Mouse (Mus musculus): Measurements from ENCODE around the gene Eif2b1. TPM values are rescaled to one million over a fixed set of nuclear protein-coding genes. Genes with fewer than 3 reads are reported as not detected.
"Not testable (repeated sequence)": the region's sequence is repeated elsewhere in the genome, so short reads cannot be mapped to it uniquely, and the experiment has no call there.

Gene Eif2b1
- total RNA-seq (2021), result 10 to 100 TPM; 41.7 to 42.0 TPM
- long read RNA-seq, experiment 1, transcript Eif2b1-201 (9 exons, 2,013 nt), result major isoform, 66 of 77 reads
- long read RNA-seq, experiment 1, partial matches to known transcripts, result 2 of 77 reads
- long read RNA-seq, experiment 1, other reads (novel, unspliced or antisense), result 9 of 77 reads
- long read RNA-seq, experiment 2, transcript Eif2b1-201 (9 exons, 2,013 nt), result major isoform, 48 of 61 reads
- long read RNA-seq, experiment 2, partial matches to known transcripts, result 1 of 61 reads
- long read RNA-seq, experiment 2, other reads (novel, unspliced or antisense), result 12 of 61 reads

GRCm38 (mm10) chr5:124578633-124579317 lies at the start of gene Eif2b1, which contains the start of gene Gtf2h3:
TSS of gene Eif2b1 (minus strand) at chr5:124579131.
TSS of gene Gtf2h3 (plus strand) at chr5:124579140.
- intact Hi-C loops (cut with DNase I), result no loop called here
- peak; percentile 92 to 96 for DNase-seq (ENCODE audit: low spot score in 2 of 2)

- DNase-seq (ENCODE audit: low spot score in 2 of 2), result no peak
- intact Hi-C loops (cut with DNase I), result no loop called here
Measured at GRCm38 (mm10) chr5:124624291-124624690, 45.4 kb upstream of the Eif2b1 start.

GRCm38 (mm10) chr5:124622890-124623289 lies 44.0 kb upstream of the Eif2b1 start:
- no peak for DNase-seq (ENCODE audit: low spot score in 2 of 2)
- intact Hi-C loops (cut with DNase I), result no loop called here

- peak in 1 of 2 experiments; percentile 48 for DNase-seq (ENCODE audit: low spot score in 2 of 2)
- intact Hi-C loops (cut with DNase I), result no loop called here
Measured at GRCm38 (mm10) chr5:124621362-124621761, 42.4 kb upstream of the Eif2b1 start.

- no peak for DNase-seq (ENCODE audit: low spot score in 2 of 2)
- intact Hi-C loops (cut with DNase I), result no loop called here
Measured at GRCm38 (mm10) chr5:124618711-124619110, 39.8 kb upstream of the Eif2b1 start.

GRCm38 (mm10) chr5:124614709-124615108 lies 35.8 kb upstream of the Eif2b1 start:
- intact Hi-C loops (cut with DNase I), result no loop called here
- no peak for DNase-seq (ENCODE audit: low spot score in 2 of 2)

GRCm38 (mm10) chr5:124610965-124611364 lies 32.0 kb upstream of the Eif2b1 start:
- DNase-seq (ENCODE audit: low spot score in 2 of 2), result no peak

GRCm38 (mm10) chr5:124605041-124605622 lies 26.2 kb upstream of the Eif2b1 start:
- intact Hi-C loops (cut with DNase I), result no loop called here
- DNase-seq (ENCODE audit: low spot score in 2 of 2), result no peak

More at GRCm38 (mm10) chr5:124610965-124611364, 32.0 kb upstream of the Eif2b1 start:
- intact Hi-C loops (cut with DNase I), result no loop called here

GRCm38 (mm10) chr5:124604296-124604695 lies 25.4 kb upstream of the Eif2b1 start:
- DNase-seq (ENCODE audit: low spot score in 2 of 2), result no peak
- intact Hi-C loops (cut with DNase I), result no loop called here

- peak; percentile 60 to 80 for DNase-seq (ENCODE audit: low spot score in 2 of 2)
- intact Hi-C loops (cut with DNase I), result no loop called here
Measured at GRCm38 (mm10) chr5:124602349-124602748, 23.4 kb upstream of the Eif2b1 start.

GRCm38 (mm10) chr5:124599726-124600125 lies 20.8 kb upstream of the Eif2b1 start:
- DNase-seq (ENCODE audit: low spot score in 2 of 2); intact Hi-C loops (cut with DNase I): not testable (repeated sequence)

GRCm38 (mm10) chr5:124598224-124599174 lies 19.6 kb upstream of the Eif2b1 start:
- DNase-seq (ENCODE audit: low spot score in 2 of 2), result peak; percentile 95 to 99
- intact Hi-C loops (cut with DNase I), result no loop called here

- DNase-seq (ENCODE audit: low spot score in 2 of 2), result no peak
- intact Hi-C loops (cut with DNase I), result no loop called here
Measured at GRCm38 (mm10) chr5:124592768-124593167, 13.8 kb upstream of the Eif2b1 start.

GRCm38 (mm10) chr5:124582515-124582914 lies 3.6 kb upstream of the Eif2b1 start:
- DNase-seq (ENCODE audit: low spot score in 2 of 2), result no peak
- intact Hi-C loops (cut with DNase I), result no loop called here

GRCm38 (mm10) chr5:124575467-124575866 lies 3.5 kb downstream of the Eif2b1 start:
- no peak for DNase-seq (ENCODE audit: low spot score in 2 of 2)
- intact Hi-C loops (cut with DNase I), result no loop called here

GRCm38 (mm10) chr5:124571068-124571467 lies 7.9 kb downstream of the Eif2b1 start:
- DNase-seq (ENCODE audit: low spot score in 2 of 2), result peak; percentile 48 to 63
- intact Hi-C loops (cut with DNase I), result no loop called here

- no peak for DNase-seq (ENCODE audit: low spot score in 2 of 2)
Measured at GRCm38 (mm10) chr5:124555145-124555544, 23.8 kb downstream of the Eif2b1 start.

GRCm38 (mm10) chr5:124553607-124554006 lies 25.3 kb downstream of the Eif2b1 start:
- DNase-seq (ENCODE audit: low spot score in 2 of 2), result no peak
- intact Hi-C loops (cut with DNase I), result no loop called here

More at GRCm38 (mm10) chr5:124555145-124555544, 23.8 kb downstream of the Eif2b1 start:
- intact Hi-C loops (cut with DNase I), result no loop called here

- intact Hi-C loops (cut with DNase I), result no loop called here
- DNase-seq (ENCODE audit: low spot score in 2 of 2), result peak; percentile 88 to 90
Measured at GRCm38 (mm10) chr5:124552558-124553307, 26.2 kb downstream of the Eif2b1 start, which contains the start of gene Ddx55. TSS of gene Ddx55 (plus strand) at chr5:124552864.
